Mouse (Mus musculus) neural tube, embryonic 14.5 days (tissue): ENCODE results near the gene Npc2. TPM values are rescaled to one million over a fixed set of nuclear protein-coding genes. Genes with fewer than 3 reads are reported as not detected.

Experiments
- ATAC-seq: fragments of 200-750 bp; cut with Nextera tagmentation; 2 replicates; pipeline ENCODE4 v1.8.0; 2017; ENCODE audit warnings: low read depth, mild to moderate bottlenecking, moderate TSS enrichment, moderate library complexity
- H3K27ac ChIP-seq: fragments of 300-500 bp; sonication (generic); 2 replicates; pipeline ENCODE4 v1.5.1; 2014; ENCODE audit warnings: low read depth, mild to moderate bottlenecking, control low read depth, low read length, moderate library complexity, mixed read lengths
- H3K27me3 ChIP-seq: fragments of 300-500 bp; sonication (generic); 2 replicates; pipeline ENCODE4 v1.6.1; 2014; ENCODE audit warnings: low read length; ENCODE audit not compliant: control insufficient read depth, insufficient read depth
- H3K36me3 ChIP-seq: fragments of 300-500 bp; sonication (generic); 2 replicates; pipeline ENCODE4 v1.6.1; 2014; ENCODE audit warnings: low read length, mixed read lengths; ENCODE audit not compliant: control insufficient read depth, insufficient read depth
- H3K4me1 ChIP-seq: fragments of 300-500 bp; sonication (generic); 2 replicates; pipeline ENCODE4 v1.6.1; 2014; ENCODE audit warnings: low read length; ENCODE audit not compliant: control insufficient read depth, insufficient read depth
- H3K4me2 ChIP-seq: fragments of 300-500 bp; sonication (generic); 2 replicates; pipeline ENCODE4 v1.6.1; 2014; ENCODE audit warnings: mild to moderate bottlenecking, low read depth, low read length, control low read depth
- H3K4me3 ChIP-seq: fragments of 300-500 bp; sonication (generic); 2 replicates; pipeline ENCODE4 v1.5.1; 2014; ENCODE audit warnings: low read depth, low read length, control low read depth, mixed read lengths
- H3K9ac ChIP-seq: fragments of 300-500 bp; sonication (generic); replicated peaks from 2 replicates; pipeline ENCODE4 v1.6.1; 2014; ENCODE audit warnings: low read depth, mild to moderate bottlenecking, control low read depth, low read length, mixed read lengths
- H3K9me3 ChIP-seq: fragments of 300-500 bp; sonication (generic); 2 replicates; pipeline ENCODE4 v1.6.1; 2016; ENCODE audit warnings: low read length; ENCODE audit not compliant: control insufficient read depth
- WGBS: fragments of 180-500 bp; shearing (Covaris S2); extraction: QIAGEN DNeasy Blood & Tissue Kit; methylation state at CpG from one replicate; pipeline ENCODE4 v1.1.7; 2014; 5-methylcytosine and 5-hydroxymethylcytosine counted together
- polyA plus RNA-seq: library from polyadenylated mRNA; unstranded; fragments of >200 nt; fragmentation: Nextera tagmentation; extraction: Ambion mirVana; gene quantifications from 2 replicates; pipeline ENCODE4 v1.2.1, GENCODE M21; 2014

The Npc2 gene
- polyA plus RNA-seq, 1 experiment from 2014 or later: 46.8 TPM

DNA sequence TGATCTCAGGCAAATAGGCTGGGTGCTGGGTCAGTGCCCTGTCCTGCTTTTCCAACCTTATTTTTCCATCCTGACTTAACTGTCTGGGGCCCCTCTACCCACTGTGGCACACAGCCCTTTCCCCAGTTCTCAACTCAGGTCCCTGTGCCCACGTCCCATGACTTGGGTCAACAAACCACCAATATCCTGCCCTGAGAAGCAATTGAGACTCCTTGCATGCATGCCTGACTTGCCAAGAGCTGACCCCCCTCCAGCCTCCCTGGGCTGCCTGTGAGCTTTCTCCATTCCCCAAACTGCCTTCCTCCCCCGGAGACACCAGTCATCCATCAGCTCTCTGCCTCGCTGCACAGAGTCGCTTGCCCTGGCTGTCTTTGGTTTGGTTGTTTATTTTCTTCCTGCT, 46.0 kb downstream of the Npc2 start:
- Histone ChIP-seq H3K4me1 (no peaks in the 10 kb centered on the region), H3K27me3 (no peaks in the 10 kb centered on the region), H3K27ac (no peak overlapping the region), H3K4me3 (no peak overlapping the region), H3K4me2 (no peak overlapping the region), H3K9ac (no peak overlapping the region), H3K36me3 (no peaks in the 10 kb centered on the region), H3K9me3 (no peaks in the 10 kb centered on the region)
- WGBS: 47% methylated on average over 4 of the region's 4 CpGs
- ATAC-seq: no peak

DNA sequence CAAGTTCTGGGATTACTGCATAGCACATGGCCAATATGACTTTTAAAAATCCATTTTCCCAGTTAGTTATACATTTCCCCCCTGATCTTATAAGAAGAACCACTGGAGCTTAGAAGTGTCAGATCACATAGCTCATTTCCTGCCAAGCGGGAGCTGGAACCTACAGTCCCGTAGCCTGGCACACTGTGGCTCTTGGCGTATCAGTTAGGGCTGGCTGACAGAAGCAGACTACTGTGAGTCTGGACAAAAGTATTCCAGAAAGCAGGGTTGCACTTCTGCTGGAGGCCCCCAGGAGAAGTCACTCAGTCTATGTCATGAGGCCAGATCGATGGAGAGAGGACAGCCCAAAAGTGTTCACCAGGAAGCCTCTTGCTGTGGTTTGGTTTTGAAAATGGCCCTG, 46.6 kb downstream of the Npc2 start:
- Histone ChIP-seq H3K4me3 (no peak overlapping the region), H3K4me1 (no peaks in the 10 kb centered on the region), H3K9ac (no peak overlapping the region), H3K36me3 (no peaks in the 10 kb centered on the region), H3K4me2 (no peak overlapping the region), H3K9me3 (no peaks in the 10 kb centered on the region), H3K27me3 (no peaks in the 10 kb centered on the region), H3K27ac (no peak overlapping the region)
- no peak for ATAC-seq
- WGBS: 89% methylated on average over 4 of the region's 4 CpGs

DNA sequence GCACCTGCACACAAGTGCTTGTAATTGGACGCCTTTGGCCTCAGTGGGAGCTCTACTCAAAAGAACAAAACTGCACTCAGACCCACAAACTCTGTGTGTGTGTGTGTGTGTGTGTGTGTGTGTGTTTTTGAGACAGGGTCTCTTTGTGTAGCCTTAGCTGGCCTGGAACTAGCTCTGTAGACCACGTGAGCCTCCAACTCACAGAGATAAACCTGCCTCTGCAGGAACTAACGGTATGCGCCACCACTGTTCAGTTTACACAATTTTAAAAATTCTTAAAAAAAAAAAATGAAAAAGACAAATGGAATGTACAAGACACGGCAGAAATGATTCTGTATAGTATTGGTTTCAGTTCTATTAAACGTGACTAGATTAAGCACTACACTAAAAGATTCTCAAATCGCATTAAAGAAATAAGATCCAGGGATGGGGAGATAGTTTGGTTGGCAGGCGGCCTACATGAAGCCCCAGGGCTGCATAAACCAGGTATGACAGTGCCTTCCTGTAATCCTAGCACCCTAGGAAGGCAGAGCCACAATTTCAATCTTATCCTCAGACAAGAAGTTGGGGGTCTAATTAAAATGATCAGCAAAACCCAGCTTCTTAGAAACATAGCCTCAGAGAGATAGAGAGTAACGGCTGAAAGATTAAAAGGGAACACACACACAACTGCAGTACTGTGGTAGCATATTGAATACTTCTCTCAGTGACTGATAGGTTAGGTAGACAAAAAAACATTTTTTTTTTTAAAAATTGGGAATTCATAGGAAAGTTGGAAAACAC, 54.3 kb downstream of the Npc2 start:
- no peaks in the 10 kb centered on the region for H3K27me3 ChIP-seq
- no peak overlapping the region for H3K27ac ChIP-seq
- no peaks in the 10 kb centered on the region for H3K36me3 ChIP-seq
- no peak overlapping the region for H3K4me3 ChIP-seq
- WGBS: 85% methylated on average over 9 of the region's 9 CpGs
- ATAC-seq: no peak
- H3K9me3 ChIP-seq: no peaks in the 10 kb centered on the region
- H3K4me1 ChIP-seq: no peaks in the 10 kb centered on the region
- no peak overlapping the region for H3K9ac ChIP-seq
- no peak overlapping the region for H3K4me2 ChIP-seq

DNA sequence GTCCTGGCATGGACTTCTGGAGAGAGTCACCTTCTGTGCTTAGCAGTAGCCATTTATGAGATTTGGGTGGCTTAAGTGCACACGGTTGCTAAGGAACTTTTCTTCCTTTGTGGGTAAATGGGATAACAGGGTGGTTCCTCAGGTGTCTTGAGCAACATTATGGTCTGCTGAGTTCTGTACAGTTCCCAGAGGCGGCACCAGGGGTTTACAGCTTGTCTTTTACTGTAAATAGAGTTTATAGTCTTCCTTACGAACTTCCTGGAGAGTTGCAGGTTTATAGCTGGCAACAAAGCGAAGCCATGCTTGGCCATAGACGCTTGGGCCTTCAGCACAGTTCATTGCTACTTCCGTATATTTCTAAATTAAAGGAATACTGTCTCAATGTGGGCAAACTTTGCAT, 58.4 kb downstream of the Npc2 start:
- 73% methylated on average over 6 of the region's 6 CpGs for whole genome bisulfite sequencing
- H3K9ac ChIP-seq: no peak overlapping the region
- no peaks in the 10 kb centered on the region for H3K9me3 ChIP-seq
- no peak for ATAC-seq
- H3K36me3 ChIP-seq: no peaks in the 10 kb centered on the region
- no peaks in the 10 kb centered on the region for H3K27me3 ChIP-seq
- H3K4me3 ChIP-seq: no peak overlapping the region
- H3K27ac ChIP-seq: no peak overlapping the region
- H3K4me2 ChIP-seq: no peak overlapping the region
- no peaks in the 10 kb centered on the region for H3K4me1 ChIP-seq

DNA sequence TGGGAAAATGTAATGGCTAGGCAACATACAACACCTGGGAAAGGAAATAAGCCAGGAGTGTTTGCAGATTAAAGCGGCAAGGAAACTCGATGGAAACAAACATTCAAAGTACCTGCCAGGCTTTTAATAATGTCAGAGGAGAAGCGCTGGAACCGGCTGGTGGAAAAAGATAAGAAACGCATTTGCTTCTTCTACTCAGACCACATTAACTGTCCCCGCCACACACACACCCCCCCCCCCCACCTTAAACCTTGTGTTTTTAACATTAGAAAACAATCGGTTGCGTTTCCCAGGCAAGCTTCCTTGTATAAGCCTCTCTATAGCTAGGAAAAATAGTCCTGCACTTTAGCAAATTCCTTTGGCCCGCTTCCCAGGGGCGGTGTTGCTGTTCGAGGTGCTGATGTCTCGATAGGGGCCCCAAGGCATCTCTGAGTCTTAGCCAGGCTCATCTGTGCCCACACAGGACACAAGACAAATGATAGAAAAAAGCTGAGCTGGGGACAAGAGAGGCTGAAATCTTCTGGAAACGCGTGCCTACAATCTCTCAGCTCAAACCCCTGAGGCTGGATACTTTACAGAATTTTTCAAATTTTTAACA, 63.0 kb downstream of the Npc2 start:
- no peak overlapping the region for H3K4me3 ChIP-seq
- no peak overlapping the region for H3K27ac ChIP-seq
- H3K9me3 ChIP-seq: no peaks in the 10 kb centered on the region
- H3K27me3 ChIP-seq: no peaks in the 10 kb centered on the region
- no peak overlapping the region for H3K4me2 ChIP-seq
- WGBS: 43% methylated on average over 14 of the region's 14 CpGs
- H3K36me3 ChIP-seq: no peaks in the 10 kb centered on the region
- no peak overlapping the region for H3K9ac ChIP-seq
- no peaks in the 10 kb centered on the region for H3K4me1 ChIP-seq
- ATAC-seq: no peak

DNA sequence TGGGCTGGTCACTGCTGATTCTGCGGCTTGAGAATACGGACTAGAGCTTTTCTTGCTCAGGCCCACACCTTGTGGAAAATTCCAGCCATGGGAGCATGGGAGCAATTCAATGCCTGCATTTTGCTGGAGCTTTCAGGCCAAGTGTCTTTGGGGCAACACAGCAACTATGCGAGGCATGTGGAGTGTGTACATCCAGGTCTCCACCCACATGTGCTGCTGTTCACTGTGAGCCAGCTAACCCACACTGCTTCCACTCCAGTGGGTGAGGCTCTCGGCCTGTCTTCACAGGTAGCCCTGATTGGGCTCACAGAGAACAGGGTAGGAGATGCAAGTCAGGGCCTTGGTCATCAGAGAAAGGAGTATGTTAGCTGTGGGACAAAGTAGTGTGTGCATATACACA, 65.1 kb downstream of the Npc2 start:
- Histone ChIP-seq H3K9me3 (no peaks in the 10 kb centered on the region), H3K4me1 (no peaks in the 10 kb centered on the region), H3K4me2 (no peak overlapping the region), H3K36me3 (no peaks in the 10 kb centered on the region), H3K27me3 (no peaks in the 10 kb centered on the region), H3K4me3 (no peak overlapping the region), H3K9ac (no peak overlapping the region), H3K27ac (no peak overlapping the region)
- ATAC-seq: no peak
- 90% methylated on average over 4 of the region's 4 CpGs for WGBS

DNA sequence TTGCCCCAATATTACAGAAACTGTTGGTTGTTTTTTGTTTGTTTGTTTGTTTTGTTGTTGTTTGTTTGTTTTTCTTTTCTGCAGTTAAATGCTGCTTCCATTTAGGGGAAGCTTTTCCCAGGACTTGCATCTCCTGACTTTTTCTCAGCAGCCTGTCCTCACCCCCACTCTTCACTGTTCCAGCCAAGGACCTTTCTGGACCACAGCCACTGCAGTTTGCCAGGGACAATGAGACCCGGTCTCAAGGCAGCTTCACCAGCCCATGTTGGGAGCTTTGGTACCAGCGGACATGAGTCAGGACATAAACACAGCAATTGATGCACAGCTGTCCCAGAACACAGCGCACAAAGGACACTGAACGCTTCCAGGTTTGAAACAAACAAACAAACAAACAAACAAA, 66.1 kb downstream of the Npc2 start:
- Histone ChIP-seq H3K27ac (no peak overlapping the region), H3K9me3 (no peaks in the 10 kb centered on the region), H3K4me2 (no peak overlapping the region), H3K4me1 (0 out of 2 replicates have a peak, but pooled peaks cover 1% of the 10 kb centered on the region), H3K36me3 (no peaks in the 10 kb centered on the region), H3K27me3 (no peaks in the 10 kb centered on the region), H3K9ac (no peak overlapping the region), H3K4me3 (no peak overlapping the region)
- ATAC-seq: no peak
- 74% methylated on average over 4 of the region's 4 CpGs for WGBS

Other genes starting within 250 kb of the Npc2 start
- 7.2 and 8.0 TPM in 2 replicates for gene Vsx2, start 203.4 kb downstream of the Npc2 start, polyA plus RNA-seq
- 11.2 and 13.1 TPM in 2 replicates for gene Abcd4, start 155.7 kb downstream of the Npc2 start, polyA plus RNA-seq
- not detected in 2 replicates for gene Vrtn, start 132.1 kb downstream of the Npc2 start, polyA plus RNA-seq
- 8.0 and 11.2 TPM in 2 replicates for gene Syndig1l, start 74.3 kb downstream of the Npc2 start, polyA plus RNA-seq
- gene Isca2, start 99 bp upstream of the Npc2 start, polyA plus RNA-seq: 137 and 146 TPM in 2 replicates
- gene Ltbp2, start 103.4 kb upstream of the Npc2 start, polyA plus RNA-seq: 0.15 and 0.17 TPM in 2 replicates
- 78.5 and 94.1 TPM in 2 replicates for gene Fcf1, start 197.7 kb upstream of the Npc2 start, polyA plus RNA-seq
- 40.4 and 46.0 TPM in 2 replicates for gene Arel1, start 197.7 kb upstream of the Npc2 start, polyA plus RNA-seq
- 53.5 and 54.7 TPM in 2 replicates for gene Ylpm1, start 223.2 kb upstream of the Npc2 start, polyA plus RNA-seq